Mouse (Mus musculus) T-helper 1 cell (primary cell): ENCODE measurements around the gene Nlrc3.
"Not testable (repeated sequence)": the region's sequence is repeated elsewhere in the genome, so short reads cannot be mapped to it uniquely, and the experiment has no call there.

Experiments
- in situ Hi-C: fragments of 300-600 bp; cut with MboI, MseI; formaldehyde crosslinking; loops from one replicate; pipeline ENCODE4 v1.15.1; 2025; ENCODE audit warnings: high pct_unique_total_duplicates

Gene Nlrc3

GRCm38 (mm10) chr16:3976251-3976671, at the start of gene Nlrc3:
Nlrc3 (minus strand) TSS chr16:3976632.
- in situ Hi-C loops = no loop called here

GRCm38 (mm10) chr16:4022719-4023118, 46.3 kb upstream of the Nlrc3 start:
- in situ Hi-C loops = no loop called here

GRCm38 (mm10) chr16:4021241-4021640, 44.8 kb upstream of the Nlrc3 start:
- in situ Hi-C loops = no loop called here

- in situ Hi-C loops = loop anchor here (5.0 kb wide), 1 partner anchor 50 kb away; no protein-coding TSS in a partner anchor
Measured at GRCm38 (mm10) chr16:4017466-4017865, 41.0 kb upstream of the Nlrc3 start.

- in situ Hi-C loops = loop anchor here (5.0 kb wide), 1 partner anchor 51 kb away; no protein-coding TSS in a partner anchor
Measured at GRCm38 (mm10) chr16:4016786-4017185, 40.4 kb upstream of the Nlrc3 start.

- in situ Hi-C loops = no loop called here
Measured at GRCm38 (mm10) chr16:4014040-4014668, 37.7 kb upstream of the Nlrc3 start.

GRCm38 (mm10) chr16:4012882-4013570, 36.6 kb upstream of the Nlrc3 start:
- in situ Hi-C loops = no loop called here

- in situ Hi-C loops = no loop called here
Measured at GRCm38 (mm10) chr16:4003489-4004398, 27.3 kb upstream of the Nlrc3 start, which contains the start of gene Slx4. Slx4 (minus strand) TSS chr16:4003770.

GRCm38 (mm10) chr16:3988410-3988809, 12.0 kb upstream of the Nlrc3 start:
- in situ Hi-C loops = no loop called here

- in situ Hi-C loops = no loop called here
Measured at GRCm38 (mm10) chr16:3983146-3983700, 6.8 kb upstream of the Nlrc3 start.

GRCm38 (mm10) chr16:3982173-3982572, 5.7 kb upstream of the Nlrc3 start:
- in situ Hi-C loops = no loop called here

GRCm38 (mm10) chr16:3976712-3977111, 280 bp upstream of the Nlrc3 start:
- in situ Hi-C loops = no loop called here

- in situ Hi-C loops = no loop called here
Measured at GRCm38 (mm10) chr16:3975658-3976057, 774 bp downstream of the Nlrc3 start.

- in situ Hi-C loops = not testable (repeated sequence)
Measured at GRCm38 (mm10) chr16:3974456-3974855, 2.0 kb downstream of the Nlrc3 start.

- in situ Hi-C loops = no loop called here
Measured at GRCm38 (mm10) chr16:3965534-3965933, 10.9 kb downstream of the Nlrc3 start.

- in situ Hi-C loops = no loop called here
Measured at GRCm38 (mm10) chr16:3964990-3965389, 11.4 kb downstream of the Nlrc3 start.

GRCm38 (mm10) chr16:3959261-3959660, 17.2 kb downstream of the Nlrc3 start:
- in situ Hi-C loops = no loop called here

GRCm38 (mm10) chr16:3956369-3956768, 20.1 kb downstream of the Nlrc3 start:
- in situ Hi-C loops = no loop called here

- in situ Hi-C loops = no loop called here
Measured at GRCm38 (mm10) chr16:3951141-3951540, 25.3 kb downstream of the Nlrc3 start.

- in situ Hi-C loops = no loop called here
Measured at GRCm38 (mm10) chr16:3934701-3935100, 41.7 kb downstream of the Nlrc3 start.

- in situ Hi-C loops = no loop called here
Measured at GRCm38 (mm10) chr16:3934091-3934490, 42.3 kb downstream of the Nlrc3 start.

- in situ Hi-C loops = no loop called here
Measured at GRCm38 (mm10) chr16:3933536-3933935, 42.9 kb downstream of the Nlrc3 start.
